Mouse (Mus musculus): Measurements from ENCODE around the gene Hexim2. TPM values are rescaled to one million over a fixed set of nuclear protein-coding genes. Genes with fewer than 3 reads are reported as not detected.
A peak's percentile ranks its signal among the peaks of the same experiment; 100 is the strongest.

The Hexim2 gene
- polyA plus RNA-seq, 1 experiment from 2014 or later = 6.5 TPM

DNA sequence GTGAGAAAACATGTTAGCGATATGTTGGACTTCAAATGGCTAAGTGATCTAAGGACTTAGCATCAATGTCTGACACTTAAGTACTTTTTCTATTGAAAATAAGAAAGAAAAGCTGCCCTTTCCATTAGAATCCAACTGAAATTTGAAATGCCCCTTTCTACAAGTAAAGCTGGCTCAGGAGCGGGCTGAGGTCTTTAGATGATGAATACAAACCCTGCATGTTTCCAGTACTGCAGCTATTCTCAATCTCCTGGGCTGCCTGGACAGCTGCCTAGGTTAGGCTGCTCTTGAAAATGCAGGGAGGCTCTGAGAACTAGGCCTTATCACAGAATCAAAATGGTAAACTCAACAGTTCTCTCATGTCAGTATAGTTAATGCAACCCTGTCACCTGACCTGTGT lies 13.4 kb upstream of the Hexim2 start:
- ATAC-seq (replicated peaks; ENCODE audit: low FRiP score, low read depth) (no peak), DNase-seq (ENCODE audit: low spot score) (no peak)
- H3K4me1 ChIP-seq (replicated peaks; ENCODE audit: insufficient read depth, low read length) = peaks cover 19% of the 10 kb centered on the region; the same call in 1 of the 2 replicates
- H3K9me3 ChIP-seq (replicated peaks; ENCODE audit: low read length) = no peaks in the 10 kb centered on the region
- H3K9ac ChIP-seq (ENCODE audit: low read depth, low read length) = no peak overlapping the region
- 81% methylated on average over 2 of the region's 2 CpGs for WGBS
- H3K27ac ChIP-seq = no peak overlapping the region
- no peak overlapping the region; the same call in 1 of the 2 replicates for H3K4me3 ChIP-seq (replicated peaks; ENCODE audit: low read depth, low read length)
- H3K4me2 ChIP-seq (ENCODE audit: low read length) = peak overlapping the region; percentile 89
- TF ChIP-seq CTCF (IDR thresholded peaks at IDR 0.05; ENCODE audit: low read depth) = no peak
- H3K36me3 ChIP-seq (ENCODE audit: insufficient read depth, low read length) = no peaks in the 10 kb centered on the region
- H3K27me3 ChIP-seq (ENCODE audit: insufficient read depth, low read length) = no peaks in the 10 kb centered on the region

DNA sequence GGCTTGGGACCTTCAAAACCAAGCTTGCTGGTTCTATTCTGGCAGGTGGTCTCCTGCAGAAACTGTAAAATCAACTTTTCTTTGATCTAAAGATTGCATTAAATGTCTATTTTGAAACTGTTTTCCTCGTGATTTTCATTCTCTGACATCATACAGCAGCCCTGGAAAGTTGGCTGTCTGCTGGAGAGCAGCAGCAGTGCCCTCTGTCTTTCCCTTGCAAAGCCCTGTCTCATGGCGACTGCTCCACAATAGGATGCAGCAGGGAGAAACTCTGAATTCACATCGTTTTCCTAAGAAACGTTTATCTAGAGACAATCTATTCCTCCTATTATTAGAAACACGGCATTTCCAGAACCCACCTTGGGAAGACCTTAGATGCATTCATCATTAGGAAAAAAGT lies 12.6 kb upstream of the Hexim2 start:
- Histone ChIP-seq H3K27me3 (ENCODE audit: insufficient read depth, low read length) (no peaks in the 10 kb centered on the region), H3K27ac (no peak overlapping the region), H3K4me3 (replicated peaks; ENCODE audit: low read depth, low read length) (no peak overlapping the region), H3K9me3 (replicated peaks; ENCODE audit: low read length) (no peaks in the 10 kb centered on the region), H3K4me1 (replicated peaks; ENCODE audit: insufficient read depth, low read length) (peaks cover 17% of the 10 kb centered on the region; the same call in 1 of the 2 replicates), H3K36me3 (ENCODE audit: insufficient read depth, low read length) (no peaks in the 10 kb centered on the region), H3K9ac (ENCODE audit: low read depth, low read length) (no peak overlapping the region), H3K4me2 (ENCODE audit: low read length) (no peak overlapping the region)
- no peak for DNase-seq (ENCODE audit: low spot score)
- WGBS = 46% methylated on average over 5 of the region's 5 CpGs
- no peak for ATAC-seq (replicated peaks; ENCODE audit: low FRiP score, low read depth)
- TF ChIP-seq CTCF (IDR thresholded peaks at IDR 0.05; ENCODE audit: low read depth) = peak; percentile 18; the same call in 1 of the 2 replicates

DNA sequence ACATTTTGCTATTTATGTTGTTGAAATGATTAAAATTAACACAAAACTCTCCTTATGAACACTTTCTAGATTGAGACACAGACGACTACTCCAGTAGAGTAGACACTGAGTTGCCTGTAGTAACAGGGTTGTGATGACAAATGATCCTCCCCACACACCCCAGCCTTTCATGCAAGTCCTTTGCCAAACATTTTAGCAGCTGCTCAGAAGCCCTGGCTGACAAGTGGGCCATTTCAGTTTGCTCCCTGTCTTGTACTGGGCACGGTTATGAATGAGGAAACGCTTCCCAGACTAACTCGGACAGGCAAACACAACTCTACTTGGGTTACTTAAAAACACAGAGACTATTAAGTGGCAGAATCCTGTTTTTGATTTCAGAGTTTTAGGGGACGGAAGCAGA lies 11.9 kb upstream of the Hexim2 start:
- no peaks in the 10 kb centered on the region for H3K36me3 ChIP-seq (ENCODE audit: insufficient read depth, low read length)
- DNase-seq (ENCODE audit: low spot score) = no peak
- no peak overlapping the region for H3K9ac ChIP-seq (ENCODE audit: low read depth, low read length)
- 44% methylated on average over 5 of the region's 5 CpGs for WGBS
- no peaks in the 10 kb centered on the region for H3K27me3 ChIP-seq (ENCODE audit: insufficient read depth, low read length)
- no peak overlapping the region for H3K27ac ChIP-seq
- H3K4me3 ChIP-seq (replicated peaks; ENCODE audit: low read depth, low read length) = no peak overlapping the region
- ATAC-seq (replicated peaks; ENCODE audit: low FRiP score, low read depth) = no peak
- TF ChIP-seq CTCF (IDR thresholded peaks at IDR 0.05; ENCODE audit: low read depth) = no peak
- H3K4me1 ChIP-seq (replicated peaks; ENCODE audit: insufficient read depth, low read length) = peaks cover 14% of the 10 kb centered on the region; the same call in 1 of the 2 replicates
- H3K9me3 ChIP-seq (replicated peaks; ENCODE audit: low read length) = no peaks in the 10 kb centered on the region
- H3K4me2 ChIP-seq (ENCODE audit: low read length) = no peak overlapping the region

DNA sequence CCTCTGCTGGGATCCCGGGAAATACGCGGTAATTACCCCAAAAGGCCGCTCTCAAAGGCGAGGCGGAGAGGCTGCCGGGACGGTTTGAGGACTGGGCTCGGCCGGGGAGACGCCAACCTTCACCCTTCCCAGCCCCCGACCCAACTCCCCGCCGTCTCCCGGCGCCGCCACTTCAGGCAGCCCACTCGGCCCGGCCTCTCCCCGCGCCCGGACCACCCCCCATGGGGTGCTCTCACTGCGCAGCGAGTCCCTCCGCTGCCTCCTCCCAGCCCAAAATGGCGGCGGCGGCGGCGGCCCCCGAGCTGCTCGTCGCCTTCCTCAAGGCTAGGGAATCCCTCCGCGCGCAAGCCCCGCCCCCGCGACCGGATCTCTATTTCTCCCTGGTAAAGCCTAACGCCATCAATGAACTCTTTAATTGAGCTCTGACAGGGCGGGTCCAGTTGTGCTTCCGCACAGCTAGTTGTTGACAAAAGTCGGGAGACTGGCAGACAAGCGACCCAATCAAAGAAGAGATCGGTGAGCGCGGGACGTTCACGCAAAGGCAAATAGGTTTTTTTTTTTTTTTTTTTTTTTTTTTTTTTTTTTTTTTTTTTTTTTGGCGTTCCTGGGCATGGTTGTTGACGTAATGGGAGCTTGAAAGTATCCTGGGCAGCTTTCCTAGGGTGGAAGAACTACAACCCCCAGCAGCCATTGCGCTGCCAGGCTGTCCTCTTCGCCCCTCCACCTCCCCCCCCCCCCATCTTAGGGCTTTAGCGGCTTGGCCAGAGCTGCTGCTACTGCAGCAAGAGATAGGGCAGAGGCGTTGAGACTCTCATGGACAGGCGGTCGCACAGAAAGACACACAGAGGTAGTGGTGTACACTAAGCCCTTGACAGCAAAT lies 587 bp downstream of the Hexim2 start:
- peak overlapping the region; percentile 98 for H3K27ac ChIP-seq
- no peaks in the 10 kb centered on the region for H3K9me3 ChIP-seq (replicated peaks; ENCODE audit: low read length)
- peak; percentile 94 for ATAC-seq (replicated peaks; ENCODE audit: low FRiP score, low read depth)
- peak overlapping the region; percentile 99 for H3K9ac ChIP-seq (ENCODE audit: low read depth, low read length)
- peak overlapping the region; percentile 61 for H3K4me2 ChIP-seq (ENCODE audit: low read length)
- H3K27me3 ChIP-seq (ENCODE audit: insufficient read depth, low read length) = no peaks in the 10 kb centered on the region
- H3K4me1 ChIP-seq (replicated peaks; ENCODE audit: insufficient read depth, low read length) = peaks cover 16% of the 10 kb centered on the region
- DNase-seq (ENCODE audit: low spot score) = peak; percentile 100
- no peak for TF ChIP-seq CTCF (IDR thresholded peaks at IDR 0.05; ENCODE audit: low read depth)
- WGBS = 1% methylated on average over 56 of the region's 58 CpGs
- peak overlapping the region; percentile 92 for H3K4me3 ChIP-seq (replicated peaks; ENCODE audit: low read depth, low read length)
- no peaks in the 10 kb centered on the region for H3K36me3 ChIP-seq (ENCODE audit: insufficient read depth, low read length)

DNA sequence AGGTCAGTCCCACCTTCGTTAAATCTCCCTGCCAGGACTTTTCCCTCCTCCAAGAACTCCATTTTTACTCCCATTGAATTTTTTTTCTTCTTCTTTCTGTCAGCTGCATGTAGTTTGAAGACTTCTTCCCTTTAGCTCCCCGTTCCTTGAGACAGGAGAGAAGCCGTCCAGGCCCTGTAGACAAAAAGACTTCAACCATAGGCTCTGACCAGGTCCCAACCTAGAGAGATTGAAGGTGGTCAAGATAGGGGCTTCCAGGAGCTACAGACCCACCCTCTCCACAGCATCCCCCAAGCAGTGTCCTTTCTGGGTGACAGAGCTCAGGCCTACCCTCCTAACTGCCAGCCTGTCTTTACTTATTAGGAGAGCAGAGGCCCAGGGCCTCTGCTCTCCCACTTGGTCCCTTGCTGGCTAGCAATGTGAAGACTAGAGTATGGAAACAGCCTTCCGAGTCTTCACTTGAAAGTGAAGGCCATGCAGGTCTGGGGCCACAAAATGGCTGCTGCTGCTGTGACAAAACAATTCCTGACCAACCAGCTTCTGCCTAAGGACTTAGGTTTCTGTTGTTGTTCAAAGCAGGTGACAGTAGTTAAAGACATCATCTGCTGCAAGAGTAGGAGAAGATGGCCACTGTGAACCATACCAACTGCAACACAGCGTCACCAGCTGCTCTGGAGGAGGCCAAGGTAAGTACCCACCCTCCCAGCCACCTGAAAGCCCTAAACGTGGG lies 1.4 kb downstream of the Hexim2 start:
- Histone ChIP-seq H3K27ac (peak overlapping the region; percentile 87), H3K27me3 (ENCODE audit: insufficient read depth, low read length) (no peaks in the 10 kb centered on the region), H3K4me3 (replicated peaks; ENCODE audit: low read depth, low read length) (0 out of 2 replicates have a peak overlapping the region, but pooled peaks have one; percentile 13), H3K9me3 (replicated peaks; ENCODE audit: low read length) (no peaks in the 10 kb centered on the region), H3K9ac (ENCODE audit: low read depth, low read length) (peak overlapping the region; percentile 43; the same call in 1 of the 2 replicates), H3K4me1 (replicated peaks; ENCODE audit: insufficient read depth, low read length) (peaks cover 16% of the 10 kb centered on the region), H3K36me3 (ENCODE audit: insufficient read depth, low read length) (0 out of 2 replicates have a peak, but pooled peaks cover 1% of the 10 kb centered on the region), H3K4me2 (ENCODE audit: low read length) (peak overlapping the region; percentile 53)
- DNase-seq (ENCODE audit: low spot score) (no peak), ATAC-seq (replicated peaks; ENCODE audit: low FRiP score, low read depth) (no peak)
- WGBS = 55% methylated on average over 6 of the region's 6 CpGs
- TF ChIP-seq CTCF (IDR thresholded peaks at IDR 0.05; ENCODE audit: low read depth) = no peak

DNA sequence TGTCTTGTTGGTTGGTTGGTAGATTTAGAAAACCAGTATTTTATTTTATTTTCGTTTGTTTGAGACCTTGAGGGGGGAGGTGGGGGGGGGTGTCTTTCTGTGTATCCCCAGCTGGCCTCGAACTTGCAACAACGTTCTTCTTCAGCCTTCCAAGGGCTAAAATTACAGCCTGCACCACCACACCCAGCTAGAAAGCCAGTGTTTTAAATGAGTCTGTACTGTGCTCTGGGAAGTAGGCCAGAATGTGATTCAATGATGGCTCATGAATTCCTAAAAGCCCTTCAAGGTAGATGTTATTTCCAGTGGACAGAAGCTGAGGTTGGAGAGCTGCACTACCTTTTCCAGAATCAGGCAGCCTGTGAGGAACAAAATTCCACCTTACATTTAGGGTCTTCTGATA lies 2.0 kb downstream of the Hexim2 start:
- Histone ChIP-seq H3K4me2 (ENCODE audit: low read length) (no peak overlapping the region), H3K27ac (peak overlapping the region; percentile 87; the same call in 1 of the 2 replicates), H3K9ac (ENCODE audit: low read depth, low read length) (no peak overlapping the region), H3K27me3 (ENCODE audit: insufficient read depth, low read length) (no peaks in the 10 kb centered on the region), H3K9me3 (replicated peaks; ENCODE audit: low read length) (no peaks in the 10 kb centered on the region), H3K4me1 (replicated peaks; ENCODE audit: insufficient read depth, low read length) (peaks cover 16% of the 10 kb centered on the region), H3K36me3 (ENCODE audit: insufficient read depth, low read length) (0 out of 2 replicates have a peak, but pooled peaks cover 4% of the 10 kb centered on the region), H3K4me3 (replicated peaks; ENCODE audit: low read depth, low read length) (no peak overlapping the region)
- no peak for DNase-seq (ENCODE audit: low spot score)
- WGBS = 75% methylated on average over 3 of the region's 3 CpGs
- TF ChIP-seq CTCF (IDR thresholded peaks at IDR 0.05; ENCODE audit: low read depth) = no peak
- no peak for ATAC-seq (replicated peaks; ENCODE audit: low FRiP score, low read depth)
